In the genomic region with DNA sequence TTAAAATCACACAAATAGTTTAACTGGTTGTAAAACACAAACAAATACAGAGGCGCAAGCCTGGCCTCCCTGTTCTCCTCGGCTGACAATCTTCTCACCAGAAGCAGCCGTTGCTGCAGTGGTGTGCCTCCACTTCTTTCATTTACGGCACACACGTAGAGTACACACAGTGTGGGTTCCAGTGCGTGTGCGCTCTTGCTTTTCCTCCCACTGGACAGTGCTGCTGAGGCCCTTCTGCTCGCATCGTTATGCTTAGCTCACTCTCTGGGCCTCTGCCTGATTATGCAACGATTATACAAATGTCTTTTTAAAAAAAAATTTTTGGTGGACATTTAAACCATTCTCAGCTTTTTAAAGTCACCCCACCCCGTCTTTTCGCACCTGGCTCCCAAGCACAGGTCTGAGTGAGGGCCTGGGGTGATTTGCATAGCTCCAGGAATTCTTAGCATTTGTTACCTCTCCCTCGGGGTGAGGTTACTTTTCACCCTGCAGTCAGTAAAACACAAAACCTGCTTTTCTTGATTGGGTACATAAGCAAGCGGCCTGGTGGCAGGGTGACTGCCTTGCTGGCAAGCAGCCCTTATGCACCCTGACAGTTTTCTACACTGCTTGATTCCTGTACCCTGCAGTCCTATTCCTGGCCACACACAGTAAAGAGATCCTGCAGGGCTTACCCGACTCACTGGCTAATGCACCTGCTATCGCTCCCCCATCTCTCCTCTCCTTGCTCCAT, we compare ENCODE assay signal across 11 mouse cellular contexts. TPM values are rescaled to one million over a fixed set of nuclear protein-coding genes. Genes with fewer than 3 reads are reported as not detected.
A peak's percentile ranks its signal among the peaks of the same experiment; 100 is the strongest.
DNase-seq lines count a peak whose midpoint lies in the region; ATAC-seq and TF ChIP-seq lines count a peak whose summit lies in the region.
"Had no signal": no experiment of that assay in that cellular context is flagged by ENCODE, and none has a peak within 500 bp of the region (broad histone marks: within the 10 kb centered on the region; RNA-seq: fewer than 3 reads in every experiment).

No protein-coding gene starts in this region.

- no peak for TF ChIP-seq CTCF in forebrain, postnatal 0 days (IDR thresholded peaks at IDR 0.05; ENCODE audit: low read depth)
- TF ChIP-seq CTCF in ES-Bruce4 (IDR thresholded peaks at IDR 0.05; ENCODE audit: low read depth, low read length), result no peak

- no peak overlapping the region for H3K4me3 ChIP-seq in forebrain, embryonic 14.5 days (ENCODE audit: low read depth, low read length)
- no peak overlapping the region for H3K4me3 ChIP-seq in forebrain, postnatal 0 days (ENCODE audit: low read depth, low read length)
- peak overlapping the region; percentile 6; the same call in 1 of the 2 replicates for H3K4me3 ChIP-seq in ES-Bruce4 (ENCODE audit: low read depth, low read length)
- H3K4me3 ChIP-seq in embryonic facial prominence, embryonic 14.5 days (ENCODE audit: low read depth, low read length), result no peak overlapping the region
- H3K4me3 ChIP-seq in limb, embryonic 13.5 days, result no peak overlapping the region
- H3K4me3 ChIP-seq: embryonic facial prominence, embryonic 15.5 days; liver, embryonic 12.5 days had no signal

- ATAC-seq in forebrain, embryonic 14.5 days, result peak; percentile 52; the same call in 1 of the 2 replicates
- ATAC-seq in forebrain, postnatal 0 days, result no peak
- ATAC-seq in embryonic facial prominence, embryonic 14.5 days (ENCODE audit: low read depth), result peak; percentile 88
- ATAC-seq in limb, embryonic 13.5 days (ENCODE audit: low FRiP score, low read depth), result peak; percentile 77; the same call in 1 of the 2 replicates
- ATAC-seq: liver, embryonic 12.5 days had no signal

- WGBS in forebrain, embryonic 14.5 days, result 66% methylated on average over 16 of the region's 16 CpGs
- WGBS in forebrain, postnatal 0 days, result 63% methylated on average over 16 of the region's 16 CpGs
- WGBS in embryonic facial prominence, embryonic 14.5 days, result 61% methylated on average over 16 of the region's 16 CpGs
- 58% methylated on average over 16 of the region's 16 CpGs for WGBS in limb, embryonic 13.5 days

- no peak for DNase-seq in forebrain, embryonic 14.5 days (ENCODE audit: low spot score)
- DNase-seq in forebrain, postnatal 0 days, result no peak
- DNase-seq in embryonic facial prominence, embryonic 14.5 days (ENCODE audit: low spot score), result peak; percentile 75
- DNase-seq in spleen, postnatal 4 days (ENCODE audit: low spot score in 2 of 2), result no peak
- DNase-seq in layer of hippocampus, postnatal 25 days (ENCODE audit: extremely low spot score in 1 of 2, low spot score in 1 of 2), result no peak
- DNase-seq in right cerebral cortex, postnatal 10 days (ENCODE audit: low spot score in 2 of 2), result no peak

- TF ChIP-seq POLR2A in ES-Bruce4 (IDR thresholded peaks at IDR 0.05; ENCODE audit: insufficient read depth, low read length), result no peak

- H3K4me1 ChIP-seq in forebrain, embryonic 14.5 days (ENCODE audit: control insufficient read depth, insufficient read depth, low read length), result no peaks in the 10 kb centered on the region
- H3K4me1 ChIP-seq in forebrain, postnatal 0 days (ENCODE audit: insufficient read depth), result no peaks in the 10 kb centered on the region
- H3K4me1 ChIP-seq in ES-Bruce4 (ENCODE audit: control insufficient read depth, insufficient read depth, low read length), result peaks cover 2% of the 10 kb centered on the region
- H3K4me1 ChIP-seq in embryonic facial prominence, embryonic 14.5 days (ENCODE audit: control insufficient read depth, insufficient read depth, low read length), result no peaks in the 10 kb centered on the region
- H3K4me1 ChIP-seq in limb, embryonic 13.5 days, result peaks cover 25% of the 10 kb centered on the region

- H3K27ac ChIP-seq in forebrain, embryonic 14.5 days (ENCODE audit: low read depth, low read length), result no peak overlapping the region
- H3K27ac ChIP-seq in forebrain, postnatal 0 days (ENCODE audit: low read depth, low read length), result no peak overlapping the region
- peak overlapping the region; percentile 91 for H3K27ac ChIP-seq in ES-Bruce4 (ENCODE audit: insufficient read depth, low read length)
- no peak overlapping the region for H3K27ac ChIP-seq in embryonic facial prominence, embryonic 14.5 days (replicated peaks; ENCODE audit: low read depth, low read length)
- H3K27ac ChIP-seq in limb, embryonic 13.5 days, result no peak overlapping the region
- H3K27ac ChIP-seq: embryonic facial prominence, embryonic 15.5 days; liver, embryonic 12.5 days had no signal

- no peaks in the 10 kb centered on the region for H3K27me3 ChIP-seq in forebrain, embryonic 14.5 days (replicated peaks; ENCODE audit: control insufficient read depth, insufficient read depth, low read length)
- H3K27me3 ChIP-seq in forebrain, postnatal 0 days (ENCODE audit: insufficient read depth, low read length), result no peaks in the 10 kb centered on the region
- no peaks in the 10 kb centered on the region for H3K27me3 ChIP-seq in ES-Bruce4 (ENCODE audit: control insufficient read depth, insufficient read depth, low read length, poor library complexity, severe bottlenecking)
- no peaks in the 10 kb centered on the region for H3K27me3 ChIP-seq in embryonic facial prominence, embryonic 14.5 days (replicated peaks; ENCODE audit: control insufficient read depth, insufficient read depth, low read length)
- H3K27me3 ChIP-seq in limb, embryonic 13.5 days, result no peaks in the 10 kb centered on the region
- H3K27me3 ChIP-seq: embryonic facial prominence, embryonic 15.5 days; liver, embryonic 12.5 days had no signal

- no peaks in the 10 kb centered on the region for H3K9me3 ChIP-seq in forebrain, embryonic 14.5 days (replicated peaks; ENCODE audit: control insufficient read depth, low read length)
- no peaks in the 10 kb centered on the region for H3K9me3 ChIP-seq in forebrain, postnatal 0 days (ENCODE audit: low read length)
- no peaks in the 10 kb centered on the region for H3K9me3 ChIP-seq in ES-Bruce4 (replicated peaks; ENCODE audit: control insufficient read depth, insufficient read depth, low read length, poor library complexity, severe bottlenecking)
- H3K9me3 ChIP-seq in embryonic facial prominence, embryonic 14.5 days (ENCODE audit: control insufficient read depth, low read length), result no peaks in the 10 kb centered on the region
- no peaks in the 10 kb centered on the region for H3K9me3 ChIP-seq in limb, embryonic 13.5 days
- H3K9me3 ChIP-seq: embryonic facial prominence, embryonic 15.5 days; liver, embryonic 12.5 days had no signal

- no peak overlapping the region for H3K9ac ChIP-seq in forebrain, embryonic 14.5 days (ENCODE audit: low read length)
- H3K9ac ChIP-seq in forebrain, postnatal 0 days, result no peak overlapping the region
- H3K9ac ChIP-seq in ES-Bruce4 (ENCODE audit: low read depth, poor library complexity, severe bottlenecking), result no peak overlapping the region
- no peak overlapping the region for H3K9ac ChIP-seq in embryonic facial prominence, embryonic 14.5 days (ENCODE audit: low read depth, low read length)
- H3K9ac ChIP-seq in limb, embryonic 13.5 days, result no peak overlapping the region
- H3K9ac ChIP-seq: embryonic facial prominence, embryonic 15.5 days; liver, embryonic 12.5 days had no signal

- TF ChIP-seq EP300 in ES-Bruce4 (IDR thresholded peaks at IDR 0.05; ENCODE audit: insufficient read depth, low read depth, low read length), result peak; percentile 63; the same call in 1 of the 2 replicates

- no peaks in the 10 kb centered on the region for H3K36me3 ChIP-seq in forebrain, embryonic 14.5 days (ENCODE audit: control insufficient read depth, insufficient read depth, low read length)
- H3K36me3 ChIP-seq in forebrain, postnatal 0 days (ENCODE audit: insufficient read depth), result peaks cover 3% of the 10 kb centered on the region; the same call in 1 of the 2 replicates
- H3K36me3 ChIP-seq in ES-Bruce4 (ENCODE audit: control insufficient read depth, insufficient read depth, low read length, poor library complexity, severe bottlenecking), result no peaks in the 10 kb centered on the region
- peaks cover 10% of the 10 kb centered on the region; the same call in 1 of the 2 replicates for H3K36me3 ChIP-seq in embryonic facial prominence, embryonic 14.5 days (ENCODE audit: control insufficient read depth, insufficient read depth, low read length)
- no peaks in the 10 kb centered on the region; the same call in 1 of the 2 replicates for H3K36me3 ChIP-seq in limb, embryonic 13.5 days
- H3K36me3 ChIP-seq: embryonic facial prominence, embryonic 15.5 days had no signal

- no peak overlapping the region for H3K4me2 ChIP-seq in forebrain, embryonic 14.5 days (ENCODE audit: low read length)
- H3K4me2 ChIP-seq in forebrain, postnatal 0 days (ENCODE audit: low read depth), result no peak overlapping the region
- no peak overlapping the region for H3K4me2 ChIP-seq in embryonic facial prominence, embryonic 14.5 days (ENCODE audit: low read depth, low read length)
- H3K4me2 ChIP-seq in limb, embryonic 13.5 days (replicated peaks), result no peak overlapping the region
- H3K4me2 ChIP-seq: embryonic facial prominence, embryonic 15.5 days; liver, embryonic 12.5 days had no signal

RNA-seq across cellular contexts. Expression of a gene that starts 54.2 kb away (rescaled TPM):
- 9.8 and 11.4 TPM in 2 replicates for polyA plus RNA-seq in forebrain, embryonic 14.5 days (2014; fragmentation: Nextera tagmentation; extraction: Ambion mirVana)
- total RNA-seq in forebrain, postnatal 0 days (2014; rRNA removed), result 22.7 and 31.4 TPM in 2 replicates
- 9.8 and 16.9 TPM in 2 replicates for polyA plus RNA-seq in forebrain, postnatal 0 days (2015; fragmentation: Nextera tagmentation; extraction: Ambion mirVana)
- 21.8 and 23.1 TPM in 2 replicates for polyA plus RNA-seq in ES-Bruce4 (2011; ENCODE audit: insufficient read depth, insufficient read length, low read depth, missing spikeins)
- 14.1 and 15.1 TPM in 2 replicates for polyA plus RNA-seq in embryonic facial prominence, embryonic 14.5 days (2014; fragmentation: Nextera tagmentation; extraction: Ambion mirVana)
- polyA plus RNA-seq in limb, embryonic 13.5 days (2015; fragmentation: Nextera tagmentation; extraction: Ambion mirVana), result 8.0 and 11.2 TPM in 2 replicates
- total RNA-seq in layer of hippocampus, postnatal 25 days (2021), result 10 to 100 TPM; 38.9 to 47.6 TPM

RNA-seq across cellular contexts. Expression of a gene that starts 55.0 kb away (rescaled TPM):
- 0.08 TPM in 1 of 2 replicates, not detected in the other for polyA plus RNA-seq in forebrain, embryonic 14.5 days (2014; fragmentation: Nextera tagmentation; extraction: Ambion mirVana)
- total RNA-seq in forebrain, postnatal 0 days (2014; rRNA removed), result not detected in 2 replicates
- polyA plus RNA-seq in forebrain, postnatal 0 days (2015; fragmentation: Nextera tagmentation; extraction: Ambion mirVana), result 0.05 and 0.12 TPM in 2 replicates
- polyA plus RNA-seq in ES-Bruce4 (2011; ENCODE audit: insufficient read depth, insufficient read length, low read depth, missing spikeins), result not detected in 2 replicates
- 0.41 and 0.84 TPM in 2 replicates for polyA plus RNA-seq in embryonic facial prominence, embryonic 14.5 days (2014; fragmentation: Nextera tagmentation; extraction: Ambion mirVana)
- polyA plus RNA-seq in limb, embryonic 13.5 days (2015; fragmentation: Nextera tagmentation; extraction: Ambion mirVana), result 0.06 TPM in 1 of 2 replicates, not detected in the other
- total RNA-seq in layer of hippocampus, postnatal 25 days (2021), result not detected
- polyA plus RNA-seq: liver, embryonic 12.5 days; small intestine, adult 2 months had no signal

RNA-seq across cellular contexts. Expression of a gene that starts 58.5 kb away (rescaled TPM):
- 68.0 and 72.1 TPM in 2 replicates for polyA plus RNA-seq in forebrain, embryonic 14.5 days (2014; fragmentation: Nextera tagmentation; extraction: Ambion mirVana)
- total RNA-seq in forebrain, postnatal 0 days (2014; rRNA removed), result 31.3 and 34.1 TPM in 2 replicates
- 39.2 and 43.2 TPM in 2 replicates for polyA plus RNA-seq in forebrain, postnatal 0 days (2015; fragmentation: Nextera tagmentation; extraction: Ambion mirVana)
- polyA plus RNA-seq in ES-Bruce4 (2011; ENCODE audit: insufficient read depth, insufficient read length, low read depth, missing spikeins), result 42.3 and 42.7 TPM in 2 replicates
- polyA plus RNA-seq in embryonic facial prominence, embryonic 14.5 days (2014; fragmentation: Nextera tagmentation; extraction: Ambion mirVana), result 34.3 and 40.6 TPM in 2 replicates
- 60.7 and 61.0 TPM in 2 replicates for polyA plus RNA-seq in limb, embryonic 13.5 days (2015; fragmentation: Nextera tagmentation; extraction: Ambion mirVana)
- total RNA-seq in layer of hippocampus, postnatal 25 days (2021), result 10 to 100 TPM; 25.2 to 25.6 TPM
